Mouse (Mus musculus) limb, embryonic 11.5 days (tissue): ENCODE data around the gene Gm10447. TPM values are rescaled to one million over a fixed set of nuclear protein-coding genes. Genes with fewer than 3 reads are reported as not detected.

Experiments used
- ATAC-seq: fragments of 200-750 bp; cut with Nextera tagmentation; 2 replicates; pipeline ENCODE4 v1.8.0; 2017; ENCODE audit warnings: low read depth; ENCODE audit not compliant: insufficient number of reproducible peaks, low FRiP score, low TSS enrichment
- DNase-seq: peaks from one replicate; pipeline ENCODE4 v3.0.0-alpha.2; 2015; ENCODE audit warnings: low spot score
- H3K27ac ChIP-seq: fragments of 300-500 bp; sonication (generic); replicated peaks from 2 replicates; pipeline ENCODE4 v1.5.1; 2014; ENCODE audit warnings: low read depth, mild to moderate bottlenecking, low read length
- H3K27me3 ChIP-seq: fragments of 300-500 bp; sonication (generic); 2 replicates; pipeline ENCODE4 v1.6.1; 2014; ENCODE audit warnings: mild to moderate bottlenecking, low read length, mixed read lengths; ENCODE audit not compliant: control insufficient read depth, insufficient read depth
- H3K36me3 ChIP-seq: fragments of 300-500 bp; sonication (generic); 2 replicates; pipeline ENCODE4 v1.6.1; 2014; ENCODE audit warnings: mild to moderate bottlenecking, low read length, moderate library complexity, mixed read lengths; ENCODE audit not compliant: control insufficient read depth, insufficient read depth
- H3K4me1 ChIP-seq: fragments of 300-500 bp; sonication (generic); 2 replicates; pipeline ENCODE4 v1.6.1; 2014; ENCODE audit warnings: low read length, mixed read lengths; ENCODE audit not compliant: control insufficient read depth, insufficient read depth
- H3K4me2 ChIP-seq: fragments of 300-500 bp; sonication (generic); 2 replicates; pipeline ENCODE4 v1.6.1; 2014; ENCODE audit warnings: low read depth, mild to moderate bottlenecking, moderate library complexity; ENCODE audit not compliant: severe bottlenecking
- H3K4me3 ChIP-seq: fragments of 300-500 bp; sonication (generic); 2 replicates; pipeline ENCODE4 v1.5.1; 2014; ENCODE audit warnings: low read depth, low read length
- H3K9ac ChIP-seq: fragments of 300-500 bp; sonication (generic); 2 replicates; pipeline ENCODE4 v1.6.1; 2014; ENCODE audit warnings: mild to moderate bottlenecking, low read length
- H3K9me3 ChIP-seq: fragments of 300-500 bp; sonication (generic); 2 replicates; pipeline ENCODE4 v1.6.1; 2016; ENCODE audit warnings: low read length; ENCODE audit not compliant: control insufficient read depth
- WGBS: fragments of 180-500 bp; shearing (Covaris S2); extraction: QIAGEN DNeasy Blood & Tissue Kit; methylation state at CpG from one replicate; pipeline ENCODE4 v1.1.7; 2014; 5-methylcytosine and 5-hydroxymethylcytosine counted together
- polyA plus RNA-seq: library from polyadenylated mRNA; unstranded; fragments of >200 nt; fragmentation: Nextera tagmentation; extraction: Ambion mirVana; gene quantifications from 2 replicates; pipeline ENCODE4 v1.2.1, GENCODE M21; 2014

Gm10447 gene
- polyA plus RNA-seq, result 0.08 TPM in 1 of 2 replicates, not detected in the other

GRCm38 (mm10) chr11:53456474-53457371 is at the start of gene Gm10447, which contains the start of gene Shroom1:
TSS of gene Gm10447 (minus strand) at chr11:53457110.
TSS of gene Shroom1 (plus strand) at chr11:53457205.
- 3% methylated on average over 42 of the region's 42 CpGs for WGBS
- no peaks in the 10 kb centered on the region for H3K4me1 ChIP-seq
- peak; percentile 84 for ATAC-seq

GRCm38 (mm10) chr11:53505026-53505663 is 48.2 kb upstream of the Gm10447 start:
- ATAC-seq, result no peak
- Histone ChIP-seq H3K4me1 (no peaks in the 10 kb centered on the region), H3K4me3 (no peak overlapping the region), H3K36me3 (no peaks in the 10 kb centered on the region), H3K9ac (no peak overlapping the region), H3K27ac (no peak overlapping the region), H3K27me3 (no peaks in the 10 kb centered on the region), H3K9me3 (no peaks in the 10 kb centered on the region), H3K4me2 (no peak overlapping the region)
- DNase-seq, result no peak
- WGBS, result 59% methylated on average over 5 of the region's 5 CpGs

More at GRCm38 (mm10) chr11:53456474-53457371, at the start of gene Gm10447, which contains the start of gene Shroom1:
- Histone ChIP-seq H3K4me3 (peak within 1 kb of the TSS; percentile 54), H3K27me3 (peaks cover 2% of the 10 kb centered on the region; the same call in 1 of the 2 replicates), H3K27ac (0 out of 2 replicates have a peak within 1 kb of the TSS, but pooled peaks have one; percentile 12), H3K4me2 (peak within 1 kb of the TSS; percentile 82), H3K9me3 (no peaks in the 10 kb centered on the region), H3K36me3 (no peaks in the 10 kb centered on the region), H3K9ac (peak within 1 kb of the TSS; percentile 68)
- peak; percentile 77 for DNase-seq

- WGBS, result 89% methylated on average over 8 of the region's 8 CpGs
- no peak overlapping the region for H3K4me3 ChIP-seq
- H3K9ac ChIP-seq, result no peak overlapping the region
- no peak overlapping the region for H3K27ac ChIP-seq
- H3K36me3 ChIP-seq, result no peaks in the 10 kb centered on the region
- ATAC-seq (no peak), DNase-seq (no peak)
- no peaks in the 10 kb centered on the region for H3K9me3 ChIP-seq
- no peaks in the 10 kb centered on the region for H3K4me1 ChIP-seq
- H3K27me3 ChIP-seq, result no peaks in the 10 kb centered on the region
- no peak overlapping the region for H3K4me2 ChIP-seq
Measured at GRCm38 (mm10) chr11:53504376-53504775, 47.5 kb upstream of the Gm10447 start.

GRCm38 (mm10) chr11:53503738-53504137 is 46.8 kb upstream of the Gm10447 start:
- H3K9me3 ChIP-seq, result no peaks in the 10 kb centered on the region
- no peak overlapping the region for H3K9ac ChIP-seq
- ATAC-seq (no peak), DNase-seq (no peak)
- no peaks in the 10 kb centered on the region for H3K27me3 ChIP-seq
- no peak overlapping the region for H3K27ac ChIP-seq
- H3K4me1 ChIP-seq, result no peaks in the 10 kb centered on the region
- no peaks in the 10 kb centered on the region for H3K36me3 ChIP-seq
- H3K4me2 ChIP-seq, result no peak overlapping the region
- H3K4me3 ChIP-seq, result no peak overlapping the region
- 89% methylated on average over 5 of the region's 5 CpGs for WGBS

- ATAC-seq, result no peak
- WGBS, result 76% methylated on average over 8 of the region's 8 CpGs
- Histone ChIP-seq H3K27me3 (no peaks in the 10 kb centered on the region), H3K4me3 (no peak overlapping the region), H3K4me2 (no peak overlapping the region), H3K9me3 (no peaks in the 10 kb centered on the region), H3K36me3 (no peaks in the 10 kb centered on the region), H3K9ac (no peak overlapping the region), H3K27ac (no peak overlapping the region), H3K4me1 (no peaks in the 10 kb centered on the region)
- no peak for DNase-seq
Measured at GRCm38 (mm10) chr11:53502039-53502765, 45.3 kb upstream of the Gm10447 start.

GRCm38 (mm10) chr11:53500569-53500968 is 43.7 kb upstream of the Gm10447 start:
- H3K4me1 ChIP-seq, result no peaks in the 10 kb centered on the region
- DNase-seq (peak; percentile 46), ATAC-seq (no peak)
- H3K27me3 ChIP-seq, result no peaks in the 10 kb centered on the region
- H3K9ac ChIP-seq, result no peak overlapping the region
- H3K4me2 ChIP-seq, result peak overlapping the region; percentile 21; the same call in 1 of the 2 replicates
- H3K9me3 ChIP-seq, result no peaks in the 10 kb centered on the region
- no peak overlapping the region for H3K4me3 ChIP-seq
- H3K27ac ChIP-seq, result no peak overlapping the region
- H3K36me3 ChIP-seq, result no peaks in the 10 kb centered on the region
- whole genome bisulfite sequencing, result 12% methylated on average over 11 of the region's 11 CpGs

GRCm38 (mm10) chr11:53496946-53497345 is 40.0 kb upstream of the Gm10447 start:
- ATAC-seq, result no peak
- Histone ChIP-seq H3K27me3 (no peaks in the 10 kb centered on the region), H3K4me2 (no peak overlapping the region), H3K36me3 (no peaks in the 10 kb centered on the region), H3K4me3 (no peak overlapping the region), H3K27ac (no peak overlapping the region), H3K4me1 (no peaks in the 10 kb centered on the region), H3K9ac (no peak overlapping the region), H3K9me3 (no peaks in the 10 kb centered on the region)
- DNase-seq, result no peak
- WGBS, result 72% methylated on average over 6 of the region's 6 CpGs

- H3K4me3 ChIP-seq, result no peak overlapping the region
- H3K9ac ChIP-seq, result no peak overlapping the region
- H3K36me3 ChIP-seq, result no peaks in the 10 kb centered on the region
- no peaks in the 10 kb centered on the region for H3K4me1 ChIP-seq
- WGBS, result 83% methylated on average over 6 of the region's 6 CpGs
- H3K27me3 ChIP-seq, result no peaks in the 10 kb centered on the region
- DNase-seq (no peak), ATAC-seq (no peak)
- no peak overlapping the region for H3K4me2 ChIP-seq
- H3K9me3 ChIP-seq, result no peaks in the 10 kb centered on the region
- no peak overlapping the region for H3K27ac ChIP-seq
Measured at GRCm38 (mm10) chr11:53495417-53495816, 38.5 kb upstream of the Gm10447 start.
